Mouse (Mus musculus) heart, postnatal 0 days (tissue): ENCODE results near the gene Olfr282. TPM values are rescaled to one million over a fixed set of nuclear protein-coding genes. Genes with fewer than 3 reads are reported as not detected.
"Not testable (repeated sequence)": the region's sequence is repeated elsewhere in the genome, so short reads cannot be mapped to it uniquely, and the experiment has no call there.

Source experiments
- ATAC-seq: fragments of 200-750 bp; cut with Nextera tagmentation; 2 replicates; pipeline ENCODE4 v1.8.0; 2017; ENCODE audit warnings: low read depth, moderate number of reproducible peaks, moderate library complexity; ENCODE audit not compliant: insufficient read depth
- DNase-seq: peaks from one replicate; pipeline ENCODE4 v3.0.0-alpha.2; 2016; ENCODE audit warnings: low spot score
- H3K27ac ChIP-seq: fragments of 300-500 bp; sonication (generic); 2 replicates; pipeline ENCODE4 v1.5.1; 2014; ENCODE audit warnings: low read depth, mild to moderate bottlenecking
- H3K27me3 ChIP-seq: fragments of 300-500 bp; sonication (generic); 2 replicates; pipeline ENCODE4 v1.6.1; 2014; ENCODE audit warnings: low read length, mixed read lengths; ENCODE audit not compliant: control insufficient read depth, insufficient read depth
- H3K36me3 ChIP-seq: fragments of 300-500 bp; sonication (generic); replicated peaks from 2 replicates; pipeline ENCODE4 v1.6.1; 2014; ENCODE audit warnings: low read length, mixed read lengths; ENCODE audit not compliant: control insufficient read depth, insufficient read depth
- H3K4me1 ChIP-seq: fragments of 300-500 bp; sonication (generic); 2 replicates; pipeline ENCODE4 v1.6.1; 2014; ENCODE audit warnings: antibody characterized with exemption; ENCODE audit not compliant: control insufficient read depth, insufficient read depth
- H3K4me2 ChIP-seq: fragments of 300-500 bp; sonication (generic); 2 replicates; pipeline ENCODE4 v1.6.1; 2014; ENCODE audit warnings: low read depth, mild to moderate bottlenecking, low read length, moderate library complexity
- H3K4me3 ChIP-seq: fragments of 300-500 bp; sonication (generic); 2 replicates; pipeline ENCODE4 v1.5.1; 2014; ENCODE audit warnings: low read depth, low read length
- H3K9ac ChIP-seq: fragments of 300-500 bp; sonication (generic); replicated peaks from 2 replicates; pipeline ENCODE4 v1.6.1; 2014; ENCODE audit warnings: low read depth, low read length, mixed read lengths
- H3K9me3 ChIP-seq: fragments of 300-500 bp; sonication (generic); replicated peaks from 2 replicates; pipeline ENCODE4 v1.6.1; 2016; ENCODE audit warnings: low read length; ENCODE audit not compliant: control insufficient read depth
- CTCF ChIP-seq: IDR thresholded peaks from 2 replicates; pipeline ENCODE4 v1.5.1; 2016; ENCODE audit warnings: antibody characterized with exemption, control low read depth, low read depth
- EP300 ChIP-seq: IDR thresholded peaks from 2 replicates; pipeline ENCODE4 v1.6.1; 2016; ENCODE audit warnings: antibody characterized with exemption, low read depth
- WGBS: fragments of 180-500 bp; shearing (Covaris S2); extraction: QIAGEN DNeasy Blood & Tissue Kit; methylation state at CpG from one replicate; pipeline ENCODE4 v1.1.7; 2014; 5-methylcytosine and 5-hydroxymethylcytosine counted together
- polyA plus RNA-seq: library from polyadenylated mRNA; unstranded; fragments of >200 nt; fragmentation: Nextera tagmentation; extraction: Ambion mirVana; gene quantifications from 2 replicates; pipeline ENCODE4 v1.2.1, GENCODE M21; 2015
- total RNA-seq: library from RNA; depleted of rRNA; stranded (reverse); fragments of >200 nt; gene quantifications from 2 replicates; pipeline ENCODE4 v1.2.3, GENCODE M21; 2014; ENCODE audit warnings: low replicate concordance

Gene Olfr282
- total and polyA plus RNA-seq, 2 experiments from 2014 or later: not detected

DNA sequence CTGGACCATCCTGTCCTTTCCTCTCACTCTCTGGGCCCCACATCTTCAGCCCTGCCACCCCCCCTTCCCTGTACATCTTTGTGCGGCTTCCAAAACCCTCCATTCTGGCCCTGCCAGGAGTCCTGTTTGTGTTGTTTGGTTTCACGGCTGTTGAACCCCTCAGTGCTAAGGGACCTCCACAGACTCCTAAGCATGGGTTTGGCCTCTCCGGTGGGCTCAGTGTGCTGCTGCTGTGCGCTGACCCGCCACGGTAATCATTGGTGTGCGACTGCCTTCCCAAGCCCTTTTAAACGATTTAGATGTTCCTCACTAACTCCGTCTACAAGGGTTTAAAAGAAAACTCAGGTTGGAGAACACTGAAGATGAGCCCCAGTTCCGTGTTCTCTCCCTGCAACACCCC lies 28.7 kb upstream of the Olfr282 start:
- no peaks in the 10 kb centered on the region for H3K4me1 ChIP-seq
- ATAC-seq (no peak), DNase-seq (no peak)
- TF ChIP-seq CTCF (no peak), EP300 (no peak)
- H3K4me3 ChIP-seq: no peak overlapping the region
- H3K36me3 ChIP-seq: no peaks in the 10 kb centered on the region
- 0 out of 2 replicates have a peak, but pooled peaks cover 11% of the 10 kb centered on the region for H3K9me3 ChIP-seq
- WGBS: 86% methylated on average over 10 of the region's 10 CpGs
- no peak overlapping the region for H3K27ac ChIP-seq
- no peak overlapping the region for H3K4me2 ChIP-seq
- no peaks in the 10 kb centered on the region for H3K27me3 ChIP-seq
- H3K9ac ChIP-seq: no peak overlapping the region

DNA sequence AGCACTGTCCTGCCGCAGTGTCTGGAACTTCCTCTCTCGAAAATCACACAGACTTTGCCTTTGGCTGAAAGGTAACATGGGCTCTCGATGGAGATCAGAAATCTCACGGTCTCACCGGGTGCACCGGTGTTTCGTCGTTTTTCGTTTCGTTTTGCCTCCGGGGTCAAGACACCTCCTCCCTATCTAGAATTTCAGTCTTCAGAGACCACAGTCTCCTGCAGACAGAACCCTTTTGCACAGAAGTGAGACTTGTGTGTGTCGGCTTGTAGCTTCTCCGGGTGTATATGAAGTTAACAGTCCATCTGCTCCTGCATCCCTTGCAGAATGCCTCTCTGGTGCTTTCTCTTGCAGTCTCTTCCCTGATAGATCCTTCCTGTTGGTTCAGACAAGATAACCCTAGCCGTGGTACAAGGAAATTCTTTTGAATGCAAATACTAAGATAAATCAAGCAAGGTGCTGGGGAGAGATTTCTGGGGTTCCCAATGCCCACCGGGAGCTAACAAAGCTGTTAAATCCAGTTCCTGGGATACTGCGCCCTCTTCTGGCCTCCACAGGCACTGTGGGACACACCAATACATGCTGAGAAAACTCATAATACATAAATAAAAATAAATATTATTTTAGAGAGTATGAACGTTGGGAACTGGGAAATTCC lies 22.5 kb upstream of the Olfr282 start:
- Histone ChIP-seq H3K27me3 (no peaks in the 10 kb centered on the region), H3K9ac (no peak overlapping the region), H3K4me1 (no peaks in the 10 kb centered on the region), H3K27ac (no peak overlapping the region), H3K4me3 (no peak overlapping the region), H3K9me3 (0 out of 2 replicates have a peak, but pooled peaks cover 11% of the 10 kb centered on the region), H3K36me3 (no peaks in the 10 kb centered on the region), H3K4me2 (no peak overlapping the region)
- no peak for TF ChIP-seq CTCF
- TF ChIP-seq EP300: no peak
- WGBS: 70% methylated on average over 17 of the region's 17 CpGs
- no peak for ATAC-seq
- no peak for DNase-seq

DNA sequence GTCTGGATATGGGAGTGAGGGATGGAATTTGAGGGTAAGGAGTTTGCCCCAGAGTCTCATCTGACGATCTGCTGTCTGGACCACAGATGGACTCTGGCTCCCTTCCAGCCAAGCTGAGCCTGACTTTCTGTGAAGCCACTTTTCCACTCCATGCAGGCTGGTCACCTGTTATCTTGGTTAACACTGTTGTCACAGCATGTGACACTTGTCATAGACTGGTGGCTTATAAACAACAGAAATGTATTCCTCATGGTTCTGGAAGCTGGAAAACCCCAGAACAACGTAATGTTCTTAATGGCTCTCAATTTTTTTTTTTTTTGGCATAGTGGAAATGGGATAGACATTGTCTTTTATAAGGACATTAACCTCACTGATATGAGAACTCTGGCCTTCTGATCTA lies 21.4 kb upstream of the Olfr282 start:
- Histone ChIP-seq H3K9me3 (0 out of 2 replicates have a peak, but pooled peaks cover 11% of the 10 kb centered on the region), H3K9ac (no peak overlapping the region), H3K4me1 (no peaks in the 10 kb centered on the region), H3K27ac (no peak overlapping the region), H3K4me2 (no peak overlapping the region), H3K27me3 (no peaks in the 10 kb centered on the region), H3K4me3 (no peak overlapping the region), H3K36me3 (no peaks in the 10 kb centered on the region)
- WGBS: 73% methylated on average over 2 of the region's 2 CpGs
- DNase-seq (no peak), ATAC-seq (no peak)
- TF ChIP-seq EP300 (no peak), CTCF (no peak)

DNA sequence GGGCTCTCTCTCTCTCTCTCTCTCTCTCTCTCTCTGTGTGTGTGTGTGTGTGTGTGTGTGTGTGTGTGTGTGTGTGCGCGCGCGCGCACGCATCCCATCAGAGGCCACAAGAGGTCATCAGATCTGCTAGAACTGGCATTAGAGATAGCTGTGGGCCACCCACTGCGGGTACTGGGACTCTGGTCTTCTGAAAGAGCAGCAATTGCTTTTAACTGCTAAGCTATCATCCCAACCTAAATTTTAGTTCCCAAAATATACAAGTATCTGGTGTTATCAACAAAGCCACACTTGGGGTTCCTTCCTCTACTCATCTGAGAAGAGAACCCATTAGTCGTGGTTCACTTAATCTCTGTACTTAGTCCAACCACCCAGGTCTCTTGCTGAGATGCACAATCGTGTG lies 20.8 kb upstream of the Olfr282 start:
- Histone ChIP-seq H3K27ac (no peak overlapping the region), H3K9ac (no peak overlapping the region), H3K4me2 (no peak overlapping the region), H3K36me3 (no peaks in the 10 kb centered on the region), H3K4me3 (no peak overlapping the region), H3K27me3 (no peaks in the 10 kb centered on the region), H3K9me3 (0 out of 2 replicates have a peak, but pooled peaks cover 11% of the 10 kb centered on the region), H3K4me1 (no peaks in the 10 kb centered on the region)
- no peak for TF ChIP-seq CTCF
- TF ChIP-seq EP300: no peak
- ATAC-seq (no peak), DNase-seq (no peak)
- 88% methylated on average over 9 of the region's 9 CpGs for WGBS

DNA sequence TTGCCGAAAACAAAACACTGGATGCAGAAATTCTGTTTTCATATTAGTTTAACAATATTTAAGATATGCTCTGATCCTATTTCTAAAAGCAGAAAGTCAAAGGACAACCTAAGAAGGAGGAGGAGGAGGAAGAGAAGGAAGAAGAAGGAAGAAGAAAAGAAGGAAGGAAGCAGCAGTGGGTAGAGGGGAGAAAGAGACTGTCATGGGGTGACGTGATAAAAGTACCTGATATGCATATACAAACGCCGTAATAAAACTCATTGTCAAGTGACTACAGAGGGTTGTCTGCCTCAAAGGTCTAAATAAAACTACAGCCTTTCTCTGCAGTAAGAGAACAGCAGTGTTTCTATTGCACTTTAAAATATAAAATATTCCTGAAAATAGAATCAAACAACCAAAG lies 15.0 kb upstream of the Olfr282 start:
- no peak for ATAC-seq
- DNase-seq: no peak
- Histone ChIP-seq H3K4me1 (no peaks in the 10 kb centered on the region), H3K36me3 (no peaks in the 10 kb centered on the region), H3K9ac (no peak overlapping the region), H3K4me2 (no peak overlapping the region), H3K27me3 (no peaks in the 10 kb centered on the region), H3K27ac (no peak overlapping the region), H3K9me3 (no peaks in the 10 kb centered on the region), H3K4me3 (no peak overlapping the region)
- WGBS: 67% methylated on average over 4 of the region's 4 CpGs
- TF ChIP-seq CTCF (no peak), EP300 (no peak)

DNA sequence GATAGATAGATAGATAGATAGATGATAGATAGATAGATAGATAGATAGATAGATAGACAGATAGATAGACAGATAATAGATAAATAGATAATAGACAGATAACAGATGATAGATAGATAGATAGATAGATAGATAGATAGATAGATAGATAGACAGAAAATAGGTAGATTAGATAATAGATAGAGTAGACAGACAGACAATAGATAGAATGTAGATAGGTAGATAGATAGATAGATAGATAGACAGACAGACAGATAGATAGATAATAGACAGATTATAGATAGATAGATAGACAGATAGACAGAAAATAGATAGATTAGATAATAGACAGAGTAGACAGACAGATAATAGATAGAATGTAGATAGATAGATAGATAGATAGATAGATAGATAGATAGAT lies 14.2 kb upstream of the Olfr282 start:
- H3K9me3 ChIP-seq, H3K4me1 ChIP-seq, H3K27me3 ChIP-seq, H3K36me3 ChIP-seq, ATAC-seq, H3K27ac ChIP-seq, H3K4me2 ChIP-seq, H3K4me3 ChIP-seq, H3K9ac ChIP-seq, DNase-seq: not testable (repeated sequence)
